Mouse (Mus musculus): Measurements from ENCODE around the gene Vat1. TPM values are rescaled to one million over a fixed set of nuclear protein-coding genes. Genes with fewer than 3 reads are reported as not detected.

The Vat1 gene
- total RNA-seq, 2 experiments from 2014 or later = 53.0 to 64.9 TPM

Small RNA genes within 50 kb of the gene (microRNA-seq; reads per million reads assigned to microRNA genes)
- gene Mir6929 = 0 to 1.8 reads per million in 2 experiments

Other genes starting within 250 kb of the Vat1 start
- gene Ezh1, start 239.8 kb downstream of the Vat1 start, total RNA-seq (2021) = 10 to 100 TPM; 38.2 to 40.0 TPM
- gene Ramp2, start 220.2 kb downstream of the Vat1 start, total RNA-seq (2021) = 10 to 100 TPM; 74.0 to 75.7 TPM
- gene Vps25, start 212.5 kb downstream of the Vat1 start, total RNA-seq (2021) = 10 to 100 TPM; 72.3 to 80.9 TPM
- gene Wnk4, start 205.7 kb downstream of the Vat1 start, total RNA-seq (2021) = 1 to 10 TPM; 6.9 to 9.4 TPM
- under 1 TPM; 0.33 to 0.46 TPM for gene Cntd1, start 187.2 kb downstream of the Vat1 start, total RNA-seq (2021)
- gene Coa3, start 187.1 kb downstream of the Vat1 start, total RNA-seq (2021) = 10 to 100 TPM; 82.2 to 93.7 TPM
- gene Becn1, start 163.9 kb downstream of the Vat1 start, total RNA-seq (2021) = 100 to 1,000 TPM; 182 to 185 TPM
- 100 to 1,000 TPM; 103 to 114 TPM for gene Psme3, start 150.0 kb downstream of the Vat1 start, total RNA-seq (2021)
- gene Aoc2, start 141.2 kb downstream of the Vat1 start, total RNA-seq (2021) = 1 to 10 TPM; 4.8 to 5.4 TPM
- 1 to 10 TPM; 1.6 to 2.7 TPM for gene Aoc3, start 135.6 kb downstream of the Vat1 start, total RNA-seq (2021)
- gene G6pc, start 98.7 kb downstream of the Vat1 start, total RNA-seq (2021) = under 1 TPM in 1 of 2 experiments, not detected in 1; 0.14 TPM
- 10 to 100 TPM; 41.9 to 43.7 TPM for gene Aarsd1, start 48.6 kb downstream of the Vat1 start, total RNA-seq (2021)
- gene Gm27029, start 41.4 kb downstream of the Vat1 start, total RNA-seq (2021) = 1 to 10 TPM; 4.8 to 5.7 TPM
- gene Rundc1, start 41.1 kb downstream of the Vat1 start, total RNA-seq (2021) = 10 to 100 TPM; 29.7 to 30.1 TPM
- 1 to 10 TPM; 3.2 to 4.8 TPM for gene Ptges3l, start 40.9 kb downstream of the Vat1 start, total RNA-seq (2021)
- gene Rpl27, start 23.9 kb downstream of the Vat1 start, total RNA-seq (2021) = 10 to 100 TPM; 45.9 to 49.9 TPM
- gene Ifi35, start 17.8 kb downstream of the Vat1 start, total RNA-seq (2021) = 1 to 10 TPM; 2.6 to 3.1 TPM
- gene Rnd2, start 1.2 kb downstream of the Vat1 start, total RNA-seq (2021) = 100 to 1,000 TPM; 210 to 231 TPM
- 1 to 10 TPM; 1.3 to 3.2 TPM for gene Brca1, start 85.7 kb upstream of the Vat1 start, total RNA-seq (2021)
- gene Nbr1, start 85.9 kb upstream of the Vat1 start, total RNA-seq (2021) = 100 to 1,000 TPM; 122 to 177 TPM
- 1 to 10 TPM; 2.0 to 4.1 TPM for gene Tmem106a, start 116.0 kb upstream of the Vat1 start, total RNA-seq (2021)
- gene Gm11634, start 133.0 kb upstream of the Vat1 start, total RNA-seq (2021) = not detected
- gene Rdm1, start 161.0 kb upstream of the Vat1 start, total RNA-seq (2021) = 1 to 10 TPM; 4.7 to 6.3 TPM
- 10 to 100 TPM; 12.6 to 14.2 TPM for gene Arl4d, start 199.3 kb upstream of the Vat1 start, total RNA-seq (2021)

All from layer of hippocampus, postnatal 14 days (tissue).